Mouse (Mus musculus) gastrocnemius, postnatal 4 days (tissue): ENCODE measurements around the gene Nuak2. TPM values are rescaled to one million over a fixed set of nuclear protein-coding genes. Genes with fewer than 3 reads are reported as not detected.

Experiments used
- DNase-seq, 2 experiments: peaks; one replicate each; pipeline ENCODE4 v3.0.0; 2021 to 2022; ENCODE audit warnings: low spot score in 2 of 2, mixed read lengths in 2 of 2
- total RNA-seq, 2 experiments: library from RNA; stranded (reverse); gene quantifications; 2 replicates each; pipeline ENCODE4 v1.2.3; 2021

The Nuak2 gene
- total RNA-seq, 2 experiments from 2014 or later: 2.8 to 2.9 TPM

GRCm38 (mm10) chr1:132296051-132296450, 19.9 kb upstream of the Nuak2 start:
- DNase-seq: peak; percentile 45 to 72

DNA sequence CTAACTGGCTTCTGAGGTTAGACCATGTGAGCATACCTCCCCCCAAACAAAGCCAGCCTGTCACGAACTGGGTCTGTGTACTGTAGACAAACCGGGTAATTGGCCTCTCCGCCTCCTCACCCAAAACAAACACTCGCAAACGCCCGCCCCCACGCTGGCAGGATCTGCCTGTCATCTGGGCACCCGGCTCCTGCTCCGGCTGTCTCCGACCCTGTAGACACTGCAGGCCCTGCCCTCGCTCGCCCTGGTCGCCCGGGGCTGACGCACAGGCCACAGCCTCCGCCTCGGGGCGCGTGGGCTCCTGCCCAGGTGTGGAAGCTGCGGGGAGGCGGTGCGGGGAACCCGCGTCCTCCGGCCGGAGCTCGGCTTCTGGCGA, 17.5 kb upstream of the Nuak2 start, which contains the start of gene Klhdc8a:
Klhdc8a (plus strand) TSS at position 202 of the 376 bp plus-strand sequence.
- peak; percentile 36 to 51 for DNase-seq

DNA sequence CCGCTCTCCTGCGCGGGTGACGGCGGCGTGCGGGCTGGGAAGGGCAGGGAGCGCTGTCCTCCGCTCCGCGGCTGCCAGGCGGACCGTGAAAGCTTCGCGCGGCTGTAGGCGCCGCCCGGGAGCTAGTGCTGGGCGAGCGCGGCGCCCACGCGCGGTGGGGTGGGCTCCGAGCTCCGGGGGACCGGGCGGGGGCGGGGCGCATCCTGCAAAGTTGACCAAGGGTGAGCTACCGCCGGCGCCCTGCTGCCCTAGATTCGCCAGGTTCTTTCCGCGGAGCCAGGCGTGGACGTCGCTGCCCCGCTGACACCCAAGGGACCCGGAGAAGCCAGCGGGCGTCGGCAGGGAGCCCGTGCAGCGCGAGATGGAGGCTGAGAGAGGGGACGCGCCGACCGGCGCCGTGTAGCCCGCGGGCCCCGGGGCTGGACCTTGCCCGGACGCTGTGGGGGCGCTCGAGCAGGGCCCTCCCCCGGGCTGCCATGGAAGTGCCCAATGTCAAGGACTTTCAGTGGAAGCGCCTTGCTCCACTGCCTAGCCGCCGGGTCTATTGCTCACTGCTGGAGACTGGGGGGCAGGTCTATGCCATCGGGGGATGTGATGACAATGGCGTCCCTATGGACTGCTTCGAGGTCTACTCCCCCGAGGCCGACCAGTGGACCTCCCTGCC, 17.0 kb upstream of the Nuak2 start:
- peak in 1 of 2 experiments; percentile 48 for DNase-seq

DNA sequence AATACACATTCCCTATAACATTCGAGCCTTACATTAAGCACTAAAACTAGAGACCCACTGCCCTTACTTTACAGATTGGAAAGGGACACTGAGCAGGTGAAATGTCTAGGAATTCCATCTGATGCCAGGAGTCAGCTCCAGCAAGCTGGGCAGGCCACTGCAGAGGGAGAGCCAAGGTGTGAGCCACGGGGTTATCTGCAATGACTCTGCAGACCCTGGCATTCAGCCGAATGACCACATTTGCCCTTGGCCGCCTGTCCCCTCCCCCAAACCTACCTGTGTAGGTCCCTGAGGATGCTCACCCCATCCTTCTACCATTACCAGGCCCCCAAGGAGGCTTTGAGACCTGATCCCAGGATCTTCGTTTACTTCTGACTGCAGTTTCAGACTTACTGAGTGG, 16.2 kb upstream of the Nuak2 start:
- DNase-seq: no peak

DNA sequence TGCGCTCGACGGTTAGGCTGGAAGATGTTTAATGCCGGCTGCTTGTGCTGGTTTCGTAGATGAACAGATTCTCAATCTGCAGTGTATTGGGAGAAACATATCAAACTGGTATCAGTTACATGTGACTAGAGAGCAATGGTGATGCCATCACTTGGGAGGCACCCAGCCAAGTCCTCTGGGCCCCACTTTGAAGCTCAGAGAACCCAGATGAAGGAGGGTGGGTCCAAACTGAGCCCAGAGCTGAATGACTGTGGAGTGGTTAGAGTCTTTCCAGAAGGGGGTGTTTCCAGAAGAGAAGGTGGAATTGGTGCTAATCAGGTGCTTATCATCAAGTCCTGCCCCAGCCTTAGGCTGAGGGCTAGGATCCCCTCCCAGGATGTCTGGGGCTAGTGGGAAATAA, 14.7 kb upstream of the Nuak2 start:
- DNase-seq: no peak

DNA sequence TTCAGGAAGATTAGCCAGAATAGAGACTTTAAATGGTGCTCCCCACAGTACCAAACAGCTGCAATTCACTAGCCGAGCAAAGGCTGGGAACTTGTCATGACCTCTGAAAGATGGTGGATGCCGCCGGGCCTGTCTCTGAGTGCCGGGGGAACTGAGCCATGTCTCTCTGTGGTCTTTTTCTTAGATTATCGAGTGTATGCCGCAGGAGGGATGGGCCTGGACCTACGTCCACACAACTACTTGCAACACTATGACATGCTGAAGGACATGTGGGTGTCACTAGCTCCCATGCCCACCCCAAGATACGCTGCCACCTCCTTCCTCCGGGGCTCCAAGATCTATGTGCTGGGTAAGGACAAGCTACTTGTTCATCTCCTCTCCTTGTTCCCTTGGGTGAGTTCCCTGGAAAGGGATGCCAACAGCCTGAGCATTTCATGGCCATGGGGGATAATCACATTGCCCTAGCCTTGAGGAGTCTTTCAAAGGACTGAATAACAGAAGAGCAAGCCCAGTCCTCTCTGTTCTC, 13.5 kb upstream of the Nuak2 start:
- DNase-seq: no peak

DNA sequence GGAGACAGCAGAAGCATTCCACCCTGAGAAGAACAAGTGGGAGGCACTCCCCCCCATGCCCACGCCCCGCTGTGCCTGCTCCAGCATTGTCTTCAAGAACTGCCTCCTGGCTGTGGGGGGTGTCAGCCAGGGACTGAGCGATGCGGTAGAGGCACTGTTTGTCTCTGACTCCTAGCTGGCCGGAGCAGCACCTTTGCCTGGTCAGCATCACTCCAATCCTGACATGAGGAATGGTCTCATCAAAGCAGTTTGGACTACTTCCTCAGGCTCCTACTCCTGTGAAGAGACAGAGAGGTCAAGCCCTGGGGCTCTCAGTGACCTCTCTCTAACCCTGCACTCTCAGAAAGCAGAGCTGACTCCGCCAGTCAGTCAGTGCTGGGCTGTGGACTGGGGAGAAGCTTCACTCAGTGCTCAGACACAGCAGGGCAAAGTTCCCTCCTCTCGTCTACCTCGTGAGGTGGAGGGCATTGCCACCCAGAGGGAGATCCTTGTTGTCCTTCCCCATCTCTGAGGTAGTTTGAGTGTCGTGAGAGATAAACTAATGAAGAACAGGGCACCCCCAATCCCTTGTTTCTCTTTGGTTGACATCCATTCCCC, 11.2 kb upstream of the Nuak2 start:
- no peak for DNase-seq

GRCm38 (mm10) chr1:132306160-132306559, 9.8 kb upstream of the Nuak2 start:
- no peak for DNase-seq

- DNase-seq: no peak
These were observed 9.1 kb upstream of the Nuak2 start for GRCm38 (mm10) chr1:132306808-132307207.

DNA sequence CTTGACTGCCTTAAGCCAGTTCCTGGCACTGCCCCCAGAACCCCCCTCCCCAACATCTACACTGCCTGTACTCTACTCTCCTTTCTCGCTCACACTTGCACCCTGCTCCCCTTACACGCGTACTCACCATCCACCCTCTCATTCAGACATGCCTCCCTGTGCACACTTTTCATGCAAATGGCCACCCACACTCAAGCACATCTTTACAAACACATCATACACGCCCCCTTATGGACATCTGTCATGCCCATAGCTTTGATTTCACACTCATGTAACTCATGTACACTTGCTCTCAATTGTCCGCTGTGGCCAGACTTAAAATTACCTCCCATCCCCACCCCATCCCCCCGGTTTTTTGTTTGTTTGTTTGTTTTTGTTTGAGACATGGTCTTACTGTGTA, 8.0 kb upstream of the Nuak2 start:
- no peak for DNase-seq

DNA sequence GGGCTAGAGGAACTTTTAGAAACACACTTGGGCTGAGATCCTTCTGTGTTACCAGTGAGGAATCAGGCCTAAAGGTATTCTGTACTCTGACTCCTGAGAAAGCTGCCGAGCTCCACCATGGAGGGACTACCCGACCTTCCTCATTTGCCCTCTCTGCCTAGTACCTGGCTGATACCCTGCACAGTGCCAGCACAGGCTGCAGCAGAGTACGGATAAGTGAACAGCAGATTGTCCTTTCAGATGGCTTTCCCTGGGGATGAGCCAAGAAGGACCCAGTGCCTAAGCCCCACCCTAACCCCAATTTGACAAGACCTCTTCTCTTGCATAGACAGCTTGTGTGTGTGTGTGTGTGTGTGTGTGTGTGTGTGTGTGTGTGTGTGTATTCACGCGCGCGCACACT, 7.3 kb upstream of the Nuak2 start:
- no peak for DNase-seq

- DNase-seq: no peak
These were observed 5.2 kb upstream of the Nuak2 start for GRCm38 (mm10) chr1:132310754-132311153.

DNA sequence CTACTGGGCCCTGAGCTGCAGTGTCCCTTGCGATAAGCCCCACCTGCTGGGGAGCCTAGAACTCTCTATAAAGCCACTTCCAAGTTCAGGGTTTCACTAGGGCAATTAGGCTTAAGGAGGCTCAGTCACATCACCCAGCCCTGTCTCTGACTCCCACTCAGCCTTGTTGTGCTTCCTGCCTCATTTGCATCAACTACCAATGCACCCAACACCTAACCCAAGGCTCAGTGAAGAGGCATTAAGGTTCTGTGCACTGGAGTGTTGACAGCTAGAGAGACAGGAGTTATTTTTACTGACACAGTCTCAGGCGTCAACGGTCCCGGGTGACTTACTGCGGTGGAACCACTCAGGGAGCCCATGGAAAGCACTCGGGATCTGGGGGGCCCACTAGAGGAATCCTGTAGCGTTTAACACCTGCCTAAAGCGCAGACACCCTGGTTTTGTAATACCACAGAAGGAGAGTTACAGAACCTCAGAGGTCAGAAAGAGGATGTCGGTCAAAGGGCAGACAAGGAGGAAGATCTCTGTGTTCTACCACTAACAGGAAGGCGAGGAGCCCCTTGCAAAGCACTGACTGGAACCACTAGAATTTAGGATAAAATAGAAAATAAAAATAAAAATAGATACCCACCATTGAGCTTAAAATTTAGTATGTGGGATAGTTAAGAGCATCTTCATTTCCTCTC, 4.6 kb upstream of the Nuak2 start:
- DNase-seq: no peak

GRCm38 (mm10) chr1:132312043-132312442, 3.9 kb upstream of the Nuak2 start:
- DNase-seq: no peak

- no peak for DNase-seq
These were observed 3.2 kb upstream of the Nuak2 start for GRCm38 (mm10) chr1:132312703-132313102.

DNA sequence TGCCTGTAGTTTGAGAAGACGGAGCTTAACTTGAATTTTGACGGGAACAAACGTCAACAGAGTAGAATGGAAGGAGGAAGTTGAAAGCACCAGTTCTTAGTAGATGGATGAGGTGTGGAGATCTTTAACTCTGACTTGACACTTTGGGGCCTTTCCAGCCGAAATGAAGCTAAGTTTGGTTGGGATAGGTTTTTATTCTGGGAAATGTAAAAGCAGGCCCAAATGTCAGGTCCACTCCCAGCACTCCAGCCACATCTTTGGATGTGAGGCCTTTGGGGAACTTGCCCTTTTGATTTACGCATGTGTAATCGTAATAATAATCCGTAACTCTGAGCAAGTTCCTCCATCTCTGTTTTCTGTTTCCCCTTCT, 684 bp downstream of the Nuak2 start:
- no peak for DNase-seq

GRCm38 (mm10) chr1:132317413-132317812, 1.5 kb downstream of the Nuak2 start:
- no peak for DNase-seq

DNA sequence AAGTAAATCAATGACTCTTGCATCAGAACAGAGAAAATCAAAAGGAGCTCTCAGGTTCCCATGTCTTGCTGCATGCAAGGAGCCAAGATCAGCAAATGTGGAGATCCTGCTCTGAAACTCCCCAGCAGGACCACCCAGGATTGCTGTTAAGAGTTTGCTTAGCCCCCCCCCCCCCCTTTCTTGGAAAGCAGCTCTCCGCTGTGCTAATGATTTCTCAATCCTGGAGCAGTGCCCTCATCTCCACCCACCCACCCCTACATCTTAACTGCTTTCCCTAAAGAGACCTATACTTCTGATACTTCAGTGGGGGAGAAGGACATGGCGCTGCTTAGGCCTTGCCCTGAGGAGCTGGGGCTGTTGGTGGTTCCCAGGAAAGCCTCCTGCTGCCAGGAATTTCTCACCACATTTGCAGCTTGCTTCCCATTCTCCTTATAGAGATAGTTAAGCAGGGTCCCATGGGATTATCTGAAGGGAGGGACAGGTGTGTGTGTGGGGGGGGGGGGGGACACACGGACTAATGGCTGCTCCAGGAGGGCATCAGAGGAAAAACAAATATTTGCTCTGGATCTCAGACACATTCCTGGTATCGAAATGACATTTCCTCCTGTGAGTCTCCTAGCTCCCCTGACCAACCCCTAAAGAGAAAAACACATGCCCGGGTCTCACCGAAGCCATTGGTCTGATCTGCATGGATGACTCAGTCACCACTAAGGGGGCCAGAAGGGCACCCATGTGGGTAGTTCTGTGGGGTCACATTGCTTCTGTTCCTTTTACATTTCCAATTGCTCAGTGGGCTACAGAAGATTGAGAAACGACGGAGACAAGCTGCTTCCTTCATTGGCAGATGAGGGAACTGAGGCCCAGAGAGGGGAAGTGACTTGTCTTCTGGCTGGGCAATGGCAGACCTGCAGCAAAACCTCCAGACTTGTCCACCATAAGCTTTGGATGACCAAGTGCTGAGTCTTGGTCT, 2.3 kb downstream of the Nuak2 start:
- no peak for DNase-seq

DNA sequence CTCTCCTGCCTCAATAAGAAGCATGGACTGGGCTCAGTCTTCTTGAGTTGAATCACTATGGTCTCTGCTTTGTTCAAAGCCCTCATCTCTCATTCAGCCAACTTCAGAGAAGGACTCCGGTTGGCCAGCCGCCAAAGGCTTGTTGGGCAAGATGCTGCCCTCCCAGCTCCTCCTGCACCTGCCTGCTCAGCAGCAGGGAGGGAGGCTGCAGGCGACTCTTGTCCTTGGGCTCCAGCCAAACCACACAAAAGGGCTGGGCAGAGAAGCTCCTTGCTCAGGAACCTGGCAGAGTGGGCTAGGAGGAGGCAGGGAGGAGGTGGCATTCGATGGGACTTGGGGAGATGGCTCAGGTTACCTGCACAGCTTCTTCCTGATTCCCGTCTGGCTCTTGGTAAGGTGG, 3.3 kb downstream of the Nuak2 start:
- DNase-seq: peak in 1 of 2 experiments; percentile 45

GRCm38 (mm10) chr1:132321821-132322580, 6.1 kb downstream of the Nuak2 start:
- no peak for DNase-seq
